Mouse (Mus musculus) limb, embryonic 14.5 days (tissue): ENCODE data around the gene Wdr61. TPM values are rescaled to one million over a fixed set of nuclear protein-coding genes. Genes with fewer than 3 reads are reported as not detected.
A peak's percentile ranks its signal among the peaks of the same experiment; 100 is the strongest.

Experiments
- ATAC-seq: fragments of 200-750 bp; cut with Nextera tagmentation; 2 replicates; pipeline ENCODE4 v1.8.0; 2017; ENCODE audit warnings: low read depth, moderate number of reproducible peaks, moderate TSS enrichment; ENCODE audit not compliant: low FRiP score
- DNase-seq: peaks from one replicate; pipeline ENCODE4 v3.0.0-alpha.2; 2015; ENCODE audit warnings: low spot score
- H3K27ac ChIP-seq: fragments of 300-500 bp; sonication (generic); replicated peaks from 2 replicates; pipeline ENCODE4 v1.5.1; 2014; ENCODE audit warnings: low read depth, mild to moderate bottlenecking, low read length, moderate library complexity, mixed read lengths
- H3K27me3 ChIP-seq: fragments of 300-500 bp; sonication (generic); 2 replicates; pipeline ENCODE4 v1.6.1; 2014; ENCODE audit warnings: low read length, mixed read lengths; ENCODE audit not compliant: control insufficient read depth, insufficient read depth
- H3K36me3 ChIP-seq: fragments of 300-500 bp; sonication (generic); 2 replicates; pipeline ENCODE4 v1.6.1; 2014; ENCODE audit warnings: mild to moderate bottlenecking, low read length, moderate library complexity, mixed read lengths; ENCODE audit not compliant: control insufficient read depth, insufficient read depth
- H3K4me1 ChIP-seq: fragments of 300-500 bp; sonication (generic); 2 replicates; pipeline ENCODE4 v1.6.1; 2014; ENCODE audit warnings: antibody characterized with exemption, low read length, mixed read lengths; ENCODE audit not compliant: control insufficient read depth, insufficient read depth
- H3K4me2 ChIP-seq: fragments of 300-500 bp; sonication (generic); replicated peaks from 2 replicates; pipeline ENCODE4 v1.6.1; 2014; ENCODE audit warnings: low read depth, mild to moderate bottlenecking, low read length, moderate library complexity; ENCODE audit not compliant: severe bottlenecking
- H3K4me3 ChIP-seq: fragments of 300-500 bp; sonication (generic); replicated peaks from 2 replicates; pipeline ENCODE4 v1.5.1; 2014; ENCODE audit warnings: low read length
- H3K9ac ChIP-seq: fragments of 300-500 bp; sonication (generic); 2 replicates; pipeline ENCODE4 v1.6.1; 2014; ENCODE audit warnings: mild to moderate bottlenecking, low read depth, low read length, moderate library complexity; ENCODE audit not compliant: severe bottlenecking
- H3K9me3 ChIP-seq: fragments of 300-500 bp; sonication (generic); 2 replicates; pipeline ENCODE4 v1.6.1; 2016; ENCODE audit warnings: low read length; ENCODE audit not compliant: control insufficient read depth
- POLR2A ChIP-seq: fragments of 200-500 bp; IDR thresholded peaks from 2 replicates; pipeline ENCODE4 v1.8.0; 2012; ENCODE audit warnings: inconsistent platforms, mild to moderate bottlenecking, moderate library complexity, borderline replicate concordance; ENCODE audit not compliant: insufficient read depth, insufficient read length; ENCODE audit errors: extremely low read depth
- WGBS: fragments of 180-500 bp; shearing (Covaris S2); extraction: QIAGEN DNeasy Blood & Tissue Kit; methylation state at CpG from one replicate; pipeline ENCODE4 v1.1.7; 2014; 5-methylcytosine and 5-hydroxymethylcytosine counted together
- polyA plus RNA-seq, 2 experiments: library from polyadenylated mRNA; depleted of rRNA in 1 of 2; stranded (reverse) in 1 of 2; unstranded in 1 of 2; fragments of >200 nt; fragmentation: Nextera tagmentation in 1 of 2; extraction: Ambion mirVana in 1 of 2; gene quantifications; 2 replicates each; pipeline versions ENCODE4 v1.2.1 to v1.2.3; 2012 to 2014

Gene Wdr61
- polyA plus RNA-seq (2012; rRNA removed) (96.1 and 105 TPM in 2 replicates), polyA plus RNA-seq (2014; fragmentation: Nextera tagmentation; extraction: Ambion mirVana) (159 and 161 TPM in 2 replicates)

DNA sequence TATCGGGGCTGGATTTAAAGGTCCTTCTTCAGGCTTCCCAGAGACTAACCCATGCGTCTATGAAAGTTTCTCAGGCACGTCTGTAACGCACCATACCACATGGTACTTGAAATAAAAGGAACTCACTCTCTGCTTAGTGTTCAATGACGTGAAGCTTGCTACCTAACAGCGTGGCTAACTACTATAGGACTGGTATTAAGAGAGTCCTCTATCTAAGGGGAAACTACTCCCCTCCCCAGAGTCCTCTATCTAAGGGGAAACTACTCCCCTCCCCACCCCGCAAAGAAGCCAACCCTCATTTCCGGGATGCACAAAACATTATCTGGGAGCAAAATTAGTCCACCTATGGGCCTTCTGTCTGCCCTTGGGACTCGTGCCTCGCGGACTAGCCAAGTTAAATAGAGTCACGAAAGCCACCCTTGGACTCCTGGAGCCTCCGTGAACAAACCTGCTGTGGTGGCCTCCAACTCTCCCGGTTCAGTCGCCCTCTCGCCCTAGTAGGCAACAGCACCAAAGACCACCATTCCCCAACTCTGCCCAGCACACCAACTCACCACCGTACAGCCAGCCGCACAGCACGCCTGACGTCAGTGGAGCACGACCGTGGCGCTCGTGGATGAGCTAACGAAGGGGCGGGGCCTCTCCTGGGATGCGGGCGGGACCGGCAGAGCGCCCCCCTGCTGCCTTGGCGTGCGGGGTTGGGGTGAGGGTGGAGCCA, at the start of gene Wdr61:
TSS of gene Wdr61 (minus strand) at position 599 of the 718 bp plus-strand sequence.
- ATAC-seq (peak; percentile 96), DNase-seq (peak; percentile 97)
- Histone ChIP-seq H3K9ac (peak within 1 kb of the TSS; percentile 77), H3K4me3 (peak within 1 kb of the TSS; percentile 66), H3K4me2 (peak within 1 kb of the TSS; percentile 71), H3K36me3 (peaks cover 8% of the 10 kb centered on the region), H3K4me1 (peaks cover 11% of the 10 kb centered on the region; the same call in 1 of the 2 replicates), H3K9me3 (no peaks in the 10 kb centered on the region), H3K27me3 (no peaks in the 10 kb centered on the region), H3K27ac (peak within 1 kb of the TSS; percentile 48; the same call in 1 of the 2 replicates)
- peak; percentile 90; the same call in 1 of the 2 replicates for TF ChIP-seq POLR2A
- whole genome bisulfite sequencing: 2% methylated on average over 32 of the region's 32 CpGs

DNA sequence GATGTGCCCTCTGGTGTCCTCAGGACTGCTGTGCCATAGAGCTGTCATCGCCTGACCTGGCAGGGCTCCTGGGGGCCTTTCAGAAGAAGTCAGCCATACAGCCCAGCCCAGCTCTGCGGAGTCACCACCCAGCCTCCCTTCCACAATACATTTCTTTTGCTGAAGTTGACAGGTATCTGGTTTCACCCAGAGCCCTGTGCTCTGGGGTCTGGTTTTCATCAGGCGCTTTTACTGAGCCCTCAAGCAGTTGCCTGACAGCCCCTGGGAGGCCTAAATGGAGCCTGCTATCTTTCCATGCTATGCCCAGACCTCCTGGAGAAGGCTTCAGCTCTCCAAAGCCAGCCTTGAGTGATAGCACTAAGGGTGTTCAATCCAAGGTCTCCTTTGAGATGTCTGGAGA, 49.7 kb upstream of the Wdr61 start:
- H3K9me3 ChIP-seq: no peaks in the 10 kb centered on the region
- H3K4me2 ChIP-seq: no peak overlapping the region
- no peaks in the 10 kb centered on the region for H3K36me3 ChIP-seq
- peak overlapping the region; percentile 73 for H3K27ac ChIP-seq
- peak; percentile 73 for DNase-seq
- TF ChIP-seq POLR2A: no peak
- no peaks in the 10 kb centered on the region for H3K27me3 ChIP-seq
- 16% methylated on average over 3 of the region's 3 CpGs for WGBS
- H3K9ac ChIP-seq: no peak overlapping the region
- peak; percentile 57 for ATAC-seq
- H3K4me3 ChIP-seq: no peak overlapping the region
- H3K4me1 ChIP-seq: peaks cover 60% of the 10 kb centered on the region

DNA sequence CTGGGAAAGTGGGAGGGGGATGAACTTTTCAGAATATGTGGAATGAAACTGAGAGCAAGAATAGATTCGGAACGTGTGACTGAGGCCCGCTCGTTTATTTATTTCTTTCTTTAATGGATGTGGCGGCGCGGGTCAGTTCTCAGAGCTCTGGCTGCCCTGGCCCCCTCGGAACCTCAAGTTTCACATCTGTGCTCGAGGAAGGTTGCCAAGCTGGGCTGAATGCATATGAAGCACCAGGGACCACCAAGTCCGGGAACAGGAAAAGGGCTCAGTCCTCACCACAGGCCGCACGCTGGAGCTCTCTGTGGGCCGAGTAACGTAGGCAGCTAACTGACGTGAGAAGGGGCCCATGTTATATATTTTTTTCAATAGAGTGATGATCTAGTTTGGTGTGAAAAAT, 48.2 kb upstream of the Wdr61 start:
- WGBS: 26% methylated on average over 15 of the region's 15 CpGs
- TF ChIP-seq POLR2A: no peak
- H3K4me1 ChIP-seq: peaks cover 55% of the 10 kb centered on the region
- no peaks in the 10 kb centered on the region for H3K27me3 ChIP-seq
- ATAC-seq (peak; percentile 56), DNase-seq (peak; percentile 75)
- no peak overlapping the region for H3K4me3 ChIP-seq
- H3K36me3 ChIP-seq: no peaks in the 10 kb centered on the region
- no peak overlapping the region; the same call in 1 of the 2 replicates for H3K9ac ChIP-seq
- no peak overlapping the region; the same call in 1 of the 2 replicates for H3K4me2 ChIP-seq
- no peaks in the 10 kb centered on the region for H3K9me3 ChIP-seq
- H3K27ac ChIP-seq: peak overlapping the region; percentile 79

DNA sequence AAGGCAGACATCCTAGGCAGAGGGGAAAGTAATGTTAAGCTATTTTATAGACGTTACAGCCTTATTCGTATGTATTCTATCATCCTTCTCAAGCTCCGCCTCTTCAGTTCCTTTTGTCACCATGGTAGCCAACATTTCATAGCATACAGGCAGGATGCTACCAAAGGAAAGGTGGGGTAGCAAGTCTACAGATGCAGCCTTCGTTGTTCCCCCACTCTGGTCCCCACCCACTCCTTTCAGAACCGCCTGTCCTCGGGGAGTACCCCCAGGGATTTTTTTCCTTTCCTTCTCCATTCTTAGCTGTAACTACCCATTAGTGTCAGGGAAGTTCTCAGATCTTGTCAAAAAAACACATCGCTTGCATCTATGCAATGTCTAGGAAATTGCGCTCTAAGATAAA, 45.0 kb upstream of the Wdr61 start:
- 89% methylated on average over 8 of the region's 8 CpGs for WGBS
- Histone ChIP-seq H3K4me1 (peaks cover 30% of the 10 kb centered on the region), H3K9me3 (no peaks in the 10 kb centered on the region), H3K36me3 (no peaks in the 10 kb centered on the region), H3K27ac (no peak overlapping the region), H3K4me3 (no peak overlapping the region), H3K9ac (no peak overlapping the region), H3K27me3 (no peaks in the 10 kb centered on the region), H3K4me2 (no peak overlapping the region)
- no peak for DNase-seq
- TF ChIP-seq POLR2A: no peak
- ATAC-seq: no peak

DNA sequence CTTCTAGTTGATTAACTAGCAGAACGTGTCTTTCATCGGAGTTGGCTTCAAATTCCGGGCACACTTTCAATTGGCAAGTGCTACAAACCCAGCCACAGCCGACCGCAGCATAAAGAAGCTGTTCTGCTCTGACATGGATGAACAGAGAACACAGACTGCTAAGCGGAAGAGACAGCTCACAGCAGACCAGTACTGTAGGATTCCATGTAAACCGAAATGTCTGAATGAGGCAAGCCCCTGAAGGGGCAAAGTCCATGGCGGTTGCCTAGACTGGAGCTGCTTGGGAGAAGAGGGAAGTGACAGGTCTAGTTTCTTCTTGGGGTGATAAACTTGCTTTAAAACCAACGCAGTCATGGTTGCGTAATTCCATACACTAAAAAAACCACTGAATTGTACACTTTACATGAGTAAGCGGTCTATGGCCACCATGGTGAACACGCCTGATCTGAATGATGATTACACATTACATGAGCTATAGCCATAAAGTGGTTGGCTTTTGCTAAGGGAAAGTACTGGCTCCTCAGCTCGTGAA, 42.2 kb upstream of the Wdr61 start:
- 89% methylated on average over 13 of the region's 13 CpGs for WGBS
- no peak overlapping the region for H3K4me3 ChIP-seq
- no peak for DNase-seq
- H3K9ac ChIP-seq: no peak overlapping the region
- no peak for TF ChIP-seq POLR2A
- H3K4me1 ChIP-seq: peaks cover 7% of the 10 kb centered on the region
- no peaks in the 10 kb centered on the region for H3K27me3 ChIP-seq
- no peaks in the 10 kb centered on the region for H3K9me3 ChIP-seq
- no peak overlapping the region for H3K4me2 ChIP-seq
- ATAC-seq: no peak
- no peak overlapping the region for H3K27ac ChIP-seq
- H3K36me3 ChIP-seq: peaks cover 11% of the 10 kb centered on the region; the same call in 1 of the 2 replicates
